Mouse (Mus musculus) liver, embryonic 12.5 days (tissue): ENCODE measurements around the gene Unc45b. TPM values are rescaled to one million over a fixed set of nuclear protein-coding genes. Genes with fewer than 3 reads are reported as not detected.
A peak's percentile ranks its signal among the peaks of the same experiment; 100 is the strongest.

Experiments used
- ATAC-seq: fragments of 200-750 bp; cut with Nextera tagmentation; 2 replicates; pipeline ENCODE4 v1.8.0; 2017; ENCODE audit warnings: moderate number of reproducible peaks, mild to moderate bottlenecking, moderate library complexity
- H3K27ac ChIP-seq: fragments of 300-500 bp; sonication (generic); 2 replicates; pipeline ENCODE4 v1.5.1; 2016; ENCODE audit warnings: mild to moderate bottlenecking
- H3K27me3 ChIP-seq: fragments of 300-500 bp; sonication (generic); replicated peaks from 2 replicates; pipeline ENCODE4 v1.6.1; 2016; ENCODE audit warnings: mild to moderate bottlenecking, moderate library complexity
- H3K36me3 ChIP-seq: fragments of 300-500 bp; sonication (generic); 2 replicates; pipeline ENCODE4 v1.6.1; 2016; ENCODE audit warnings: mild to moderate bottlenecking, moderate library complexity
- H3K4me1 ChIP-seq: fragments of 300-500 bp; sonication (generic); 2 replicates; pipeline ENCODE4 v1.6.1; 2016
- H3K4me2 ChIP-seq: fragments of 300-500 bp; sonication (generic); 2 replicates; pipeline ENCODE4 v1.6.1; 2016; ENCODE audit warnings: mild to moderate bottlenecking, moderate library complexity
- H3K4me3 ChIP-seq: fragments of 300-500 bp; sonication (generic); 2 replicates; pipeline ENCODE4 v1.5.1; 2016; ENCODE audit warnings: mild to moderate bottlenecking, moderate library complexity
- H3K9ac ChIP-seq: fragments of 300-500 bp; sonication (generic); 2 replicates; pipeline ENCODE4 v1.6.1; 2016; ENCODE audit warnings: mild to moderate bottlenecking, moderate library complexity
- H3K9me3 ChIP-seq: fragments of 300-500 bp; sonication (generic); replicated peaks from 2 replicates; pipeline ENCODE4 v1.6.1; 2016; ENCODE audit warnings: mild to moderate bottlenecking, moderate library complexity
- WGBS: fragments of 180-500 bp; shearing (Covaris S2); methylation state at CpG from one replicate; pipeline ENCODE4 v1.1.7; 2016; ENCODE audit not compliant: insufficient replicate concordance; 5-methylcytosine and 5-hydroxymethylcytosine counted together
- polyA plus RNA-seq: library from polyadenylated mRNA; unstranded; fragments of >200 nt; fragmentation: Nextera tagmentation; extraction: Ambion mirVana; gene quantifications from 2 replicates; pipeline ENCODE4 v1.2.1, GENCODE M21; 2016

Gene Unc45b
- polyA plus RNA-seq, 1 experiment from 2014 or later, result 1.1 TPM

- peak; percentile 86 for ATAC-seq
- peak within 1 kb of the TSS; percentile 99 for H3K4me3 ChIP-seq
- H3K9me3 ChIP-seq, result no peaks in the 10 kb centered on the region
- peak within 1 kb of the TSS; percentile 97 for H3K9ac ChIP-seq
- H3K36me3 ChIP-seq, result 0 out of 2 replicates have a peak, but pooled peaks cover 5% of the 10 kb centered on the region
- H3K27me3 ChIP-seq, result no peaks in the 10 kb centered on the region
- H3K4me2 ChIP-seq, result peak within 1 kb of the TSS; percentile 62
- H3K4me1 ChIP-seq, result peaks cover 56% of the 10 kb centered on the region
- peak within 1 kb of the TSS; percentile 92 for H3K27ac ChIP-seq
- 1% methylated on average over 43 of the region's 43 CpGs for WGBS
Measured at GRCm38 (mm10) chr11:82871031-82871446, 39.3 kb upstream of the Unc45b start, which contains the start of gene Rffl. Gene Rffl, minus strand, starts transcription at chr11:82871210.

- WGBS, result 18% methylated on average over 5 of the region's 5 CpGs
- Histone ChIP-seq H3K27me3 (no peaks in the 10 kb centered on the region), H3K9me3 (no peaks in the 10 kb centered on the region), H3K36me3 (peaks cover 14% of the 10 kb centered on the region), H3K4me2 (peak overlapping the region; percentile 45), H3K4me3 (peak overlapping the region; percentile 30; the same call in 1 of the 2 replicates), H3K9ac (no peak overlapping the region), H3K4me1 (peaks cover 18% of the 10 kb centered on the region), H3K27ac (peak overlapping the region; percentile 70)
- ATAC-seq, result peak; percentile 19; the same call in 1 of the 2 replicates
Measured at GRCm38 (mm10) chr11:82874924-82875323, 35.4 kb upstream of the Unc45b start.

- ATAC-seq, result no peak
- Histone ChIP-seq H3K9ac (no peak overlapping the region), H3K9me3 (no peaks in the 10 kb centered on the region), H3K4me2 (peak overlapping the region; percentile 45; the same call in 1 of the 2 replicates), H3K27ac (peak overlapping the region; percentile 70; the same call in 1 of the 2 replicates), H3K4me1 (peaks cover 16% of the 10 kb centered on the region), H3K27me3 (no peaks in the 10 kb centered on the region), H3K4me3 (no peak overlapping the region), H3K36me3 (peaks cover 17% of the 10 kb centered on the region)
- WGBS, result 71% methylated on average over 5 of the region's 5 CpGs
Measured at GRCm38 (mm10) chr11:82875631-82876030, 34.7 kb upstream of the Unc45b start.

GRCm38 (mm10) chr11:82877726-82878344 is 32.5 kb upstream of the Unc45b start:
- no peak overlapping the region for H3K9ac ChIP-seq
- no peak for ATAC-seq
- H3K4me2 ChIP-seq, result no peak overlapping the region
- H3K9me3 ChIP-seq, result no peaks in the 10 kb centered on the region
- peaks cover 31% of the 10 kb centered on the region for H3K36me3 ChIP-seq
- H3K27me3 ChIP-seq, result no peaks in the 10 kb centered on the region
- peaks cover 16% of the 10 kb centered on the region for H3K4me1 ChIP-seq
- no peak overlapping the region for H3K27ac ChIP-seq
- 74% methylated on average over 7 of the region's 7 CpGs for WGBS
- no peak overlapping the region for H3K4me3 ChIP-seq

- no peak overlapping the region for H3K27ac ChIP-seq
- no peaks in the 10 kb centered on the region for H3K27me3 ChIP-seq
- peaks cover 33% of the 10 kb centered on the region for H3K36me3 ChIP-seq
- peaks cover 5% of the 10 kb centered on the region for H3K4me1 ChIP-seq
- WGBS, result 81% methylated on average over 8 of the region's 8 CpGs
- no peaks in the 10 kb centered on the region for H3K9me3 ChIP-seq
- no peak overlapping the region for H3K4me3 ChIP-seq
- no peak for ATAC-seq
- H3K4me2 ChIP-seq, result no peak overlapping the region
- no peak overlapping the region for H3K9ac ChIP-seq
Measured at GRCm38 (mm10) chr11:82883180-82883579, 27.2 kb upstream of the Unc45b start.

GRCm38 (mm10) chr11:82886559-82886958 is 23.8 kb upstream of the Unc45b start:
- 71% methylated on average over 3 of the region's 3 CpGs for WGBS
- no peak overlapping the region for H3K4me3 ChIP-seq
- no peak overlapping the region for H3K9ac ChIP-seq
- peaks cover 18% of the 10 kb centered on the region for H3K36me3 ChIP-seq
- peaks cover 25% of the 10 kb centered on the region for H3K4me1 ChIP-seq
- H3K27ac ChIP-seq, result no peak overlapping the region
- no peaks in the 10 kb centered on the region for H3K9me3 ChIP-seq
- H3K27me3 ChIP-seq, result 0 out of 2 replicates have a peak, but pooled peaks cover 2% of the 10 kb centered on the region
- ATAC-seq, result no peak
- H3K4me2 ChIP-seq, result no peak overlapping the region

GRCm38 (mm10) chr11:82888491-82888946 is 21.8 kb upstream of the Unc45b start:
- Histone ChIP-seq H3K27ac (no peak overlapping the region), H3K4me2 (peak overlapping the region; percentile 94), H3K4me1 (peaks cover 25% of the 10 kb centered on the region), H3K36me3 (no peaks in the 10 kb centered on the region), H3K9me3 (no peaks in the 10 kb centered on the region), H3K4me3 (no peak overlapping the region), H3K27me3 (peaks cover 15% of the 10 kb centered on the region; the same call in 1 of the 2 replicates), H3K9ac (peak overlapping the region; percentile 45)
- no peak for ATAC-seq
- 59% methylated on average over 10 of the region's 10 CpGs for WGBS

GRCm38 (mm10) chr11:82889524-82890341 is 20.6 kb upstream of the Unc45b start:
- Histone ChIP-seq H3K27ac (peak overlapping the region; percentile 68), H3K4me2 (peak overlapping the region; percentile 94), H3K27me3 (peaks cover 15% of the 10 kb centered on the region; the same call in 1 of the 2 replicates), H3K4me1 (peaks cover 25% of the 10 kb centered on the region), H3K36me3 (no peaks in the 10 kb centered on the region), H3K9ac (peak overlapping the region; percentile 84), H3K4me3 (peak overlapping the region; percentile 67), H3K9me3 (no peaks in the 10 kb centered on the region)
- peak; percentile 61 for ATAC-seq
- WGBS, result 4% methylated on average over 31 of the region's 31 CpGs

- Histone ChIP-seq H3K4me3 (peak within 1 kb of the TSS; percentile 67), H3K27ac (peak within 1 kb of the TSS; percentile 68), H3K4me1 (peaks cover 25% of the 10 kb centered on the region), H3K27me3 (peaks cover 15% of the 10 kb centered on the region; the same call in 1 of the 2 replicates), H3K36me3 (no peaks in the 10 kb centered on the region), H3K9ac (peak within 1 kb of the TSS; percentile 84), H3K9me3 (no peaks in the 10 kb centered on the region), H3K4me2 (peak within 1 kb of the TSS; percentile 94)
- ATAC-seq, result peak; percentile 90
- under 1% methylated on average over 26 of the region's 26 CpGs for WGBS
Measured at GRCm38 (mm10) chr11:82890342-82890762, 20.0 kb upstream of the Unc45b start, which contains the start of gene Rad51d. Gene Rad51d, minus strand, starts transcription at chr11:82890614.

- Histone ChIP-seq H3K4me1 (peaks cover 25% of the 10 kb centered on the region), H3K27ac (no peak within 1 kb of the TSS), H3K9ac (no peak within 1 kb of the TSS), H3K27me3 (peaks cover 15% of the 10 kb centered on the region; the same call in 1 of the 2 replicates), H3K9me3 (no peaks in the 10 kb centered on the region), H3K4me2 (no peak within 1 kb of the TSS), H3K4me3 (no peak within 1 kb of the TSS), H3K36me3 (no peaks in the 10 kb centered on the region)
- 38% methylated on average over 7 of the region's 7 CpGs for WGBS
- no peak for ATAC-seq
Measured at GRCm38 (mm10) chr11:82891936-82892335, 18.4 kb upstream of the Unc45b start, which contains the start of gene Fndc8. Gene Fndc8, plus strand, starts transcription at chr11:82892124.

GRCm38 (mm10) chr11:82897478-82897877 is 12.9 kb upstream of the Unc45b start:
- Histone ChIP-seq H3K4me3 (no peak overlapping the region), H3K27me3 (0 out of 2 replicates have a peak, but pooled peaks cover 4% of the 10 kb centered on the region), H3K4me2 (no peak overlapping the region), H3K9me3 (no peaks in the 10 kb centered on the region), H3K9ac (no peak overlapping the region), H3K27ac (no peak overlapping the region), H3K36me3 (peaks cover 47% of the 10 kb centered on the region), H3K4me1 (no peaks in the 10 kb centered on the region)
- ATAC-seq, result no peak
- WGBS, result 63% methylated on average over 10 of the region's 10 CpGs
